Mouse (Mus musculus): ENCODE data around the gene Kcnn1. TPM values are rescaled to one million over a fixed set of nuclear protein-coding genes. Genes with fewer than 3 reads are reported as not detected.
A peak's percentile ranks its signal among the peaks of the same experiment; 100 is the strongest.

The Kcnn1 gene
- total RNA-seq, 4 experiments from 2014 or later = 12.5 to 14.4 (median 13.2) TPM

GRCm38 (mm10) chr8:70868559-70869198 lies 5.6 kb upstream of the Kcnn1 start:
- no peak for DNase-seq (ENCODE audit: low spot score)

- DNase-seq (ENCODE audit: low spot score) = no peak
These were observed 3.5 kb upstream of the Kcnn1 start for GRCm38 (mm10) chr8:70866566-70866965.

- no peak for DNase-seq (ENCODE audit: low spot score)
These were observed 3.0 kb upstream of the Kcnn1 start for GRCm38 (mm10) chr8:70866001-70866520.

- DNase-seq (ENCODE audit: low spot score) = peak; percentile 100
These were observed 2.4 kb upstream of the Kcnn1 start for GRCm38 (mm10) chr8:70865350-70866000.

- no peak for DNase-seq (ENCODE audit: low spot score)
These were observed 1.7 kb upstream of the Kcnn1 start for GRCm38 (mm10) chr8:70864712-70865221.

GRCm38 (mm10) chr8:70863956-70864711 lies 1.1 kb upstream of the Kcnn1 start:
- no peak for DNase-seq (ENCODE audit: low spot score)

- DNase-seq (ENCODE audit: low spot score) = no peak
These were observed 5.5 kb downstream of the Kcnn1 start for GRCm38 (mm10) chr8:70857516-70857915.

- no peak for DNase-seq (ENCODE audit: low spot score)
These were observed 6.4 kb downstream of the Kcnn1 start for GRCm38 (mm10) chr8:70856541-70857197.

GRCm38 (mm10) chr8:70856028-70856427 lies 7.0 kb downstream of the Kcnn1 start:
- DNase-seq (ENCODE audit: low spot score) = no peak

- DNase-seq (ENCODE audit: low spot score) = no peak
These were observed 9.2 kb downstream of the Kcnn1 start for GRCm38 (mm10) chr8:70853863-70854262.

GRCm38 (mm10) chr8:70852595-70853231 lies 10.3 kb downstream of the Kcnn1 start:
- no peak for DNase-seq (ENCODE audit: low spot score)

GRCm38 (mm10) chr8:70851837-70852236 lies 11.2 kb downstream of the Kcnn1 start:
- no peak for DNase-seq (ENCODE audit: low spot score)

- DNase-seq (ENCODE audit: low spot score) = no peak
These were observed 12.1 kb downstream of the Kcnn1 start for GRCm38 (mm10) chr8:70850947-70851346.

- no peak for DNase-seq (ENCODE audit: low spot score)
These were observed 12.8 kb downstream of the Kcnn1 start for GRCm38 (mm10) chr8:70850132-70850845.

- DNase-seq (ENCODE audit: low spot score) = peak; percentile 63
These were observed 13.6 kb downstream of the Kcnn1 start for GRCm38 (mm10) chr8:70849333-70849990.

GRCm38 (mm10) chr8:70846371-70847154 lies 16.5 kb downstream of the Kcnn1 start:
- no peak for DNase-seq (ENCODE audit: low spot score)

GRCm38 (mm10) chr8:70845108-70845507 lies 17.9 kb downstream of the Kcnn1 start:
- DNase-seq (ENCODE audit: low spot score) = no peak

GRCm38 (mm10) chr8:70844523-70844922 lies 18.5 kb downstream of the Kcnn1 start:
- DNase-seq (ENCODE audit: low spot score) = peak; percentile 88

- DNase-seq (ENCODE audit: low spot score) = no peak
These were observed 19.1 kb downstream of the Kcnn1 start for GRCm38 (mm10) chr8:70843941-70844340.
